Mouse (Mus musculus): ENCODE data around the gene Abca12. TPM values are rescaled to one million over a fixed set of nuclear protein-coding genes. Genes with fewer than 3 reads are reported as not detected.

Abca12 gene
- polyA plus RNA-seq, 1 experiment from 2014 or later, result 0.07 TPM

DNA sequence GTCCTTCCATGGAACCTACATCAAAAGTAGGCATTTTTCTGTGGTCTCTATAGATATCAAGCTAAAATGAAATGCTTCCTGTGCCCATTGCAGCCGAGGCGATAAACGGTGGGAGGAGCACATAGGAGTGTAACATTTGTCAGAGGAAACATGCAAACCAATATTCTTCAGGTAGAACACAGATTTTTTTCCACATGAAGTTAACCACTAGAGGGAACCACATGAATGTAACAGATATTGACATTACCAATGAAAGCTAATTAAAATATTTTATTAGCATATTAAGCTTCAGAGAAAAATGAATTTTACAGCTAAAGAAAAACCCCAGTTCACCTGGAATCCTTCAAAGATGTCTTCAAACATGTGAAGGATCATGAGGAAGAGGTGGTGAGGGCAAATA, 144.6 kb downstream of the Abca12 start:
- H3K27ac ChIP-seq (ENCODE audit: low read depth, low read length), result no peak overlapping the region

DNA sequence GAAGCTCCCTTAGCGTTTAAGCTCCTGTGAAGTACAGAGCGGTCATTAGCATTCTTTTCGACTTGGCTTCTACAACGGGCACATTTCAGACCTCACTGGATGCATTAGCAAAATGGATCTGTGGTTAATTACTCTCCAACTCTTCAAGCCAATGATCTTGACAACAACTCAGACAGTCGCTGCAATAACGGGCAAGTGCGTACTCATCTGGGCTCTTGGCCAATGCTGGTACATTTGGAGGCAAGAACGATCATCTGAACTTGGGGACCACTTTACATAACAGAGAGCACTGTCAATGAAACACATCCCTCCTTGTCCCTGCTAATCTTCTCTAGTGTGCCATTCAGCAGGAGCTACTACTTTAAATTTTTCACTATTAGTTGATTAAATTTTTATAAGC, 148.1 kb downstream of the Abca12 start:
- 77% methylated on average over 8 of the region's 8 CpGs for WGBS
- H3K27ac ChIP-seq (ENCODE audit: low read depth, low read length), result no peak overlapping the region
- H3K4me3 ChIP-seq (ENCODE audit: low read depth, low read length), result no peak overlapping the region
- H3K27me3 ChIP-seq (ENCODE audit: control insufficient read depth, insufficient read depth, low read length), result no peaks in the 10 kb centered on the region
- no peak overlapping the region for H3K4me2 ChIP-seq (ENCODE audit: low read depth, low read length)
- peak; percentile 66; the same call in 1 of the 2 replicates for ATAC-seq (ENCODE audit: low read depth)
- H3K9ac ChIP-seq (replicated peaks; ENCODE audit: low read depth, low read length), result no peak overlapping the region
- H3K9me3 ChIP-seq (ENCODE audit: control insufficient read depth, low read length), result no peaks in the 10 kb centered on the region
- no peaks in the 10 kb centered on the region for H3K36me3 ChIP-seq (ENCODE audit: control insufficient read depth, insufficient read depth, low read length)
- H3K4me1 ChIP-seq (ENCODE audit: control insufficient read depth, insufficient read depth, low read length), result no peaks in the 10 kb centered on the region

More for the DNA sequence above, 144.6 kb downstream of the Abca12 start:
- Histone ChIP-seq H3K9ac (replicated peaks; ENCODE audit: low read depth, low read length) (no peak overlapping the region), H3K4me3 (ENCODE audit: low read depth, low read length) (no peak overlapping the region), H3K9me3 (ENCODE audit: control insufficient read depth, low read length) (no peaks in the 10 kb centered on the region), H3K4me1 (ENCODE audit: control insufficient read depth, insufficient read depth, low read length) (no peaks in the 10 kb centered on the region), H3K36me3 (ENCODE audit: control insufficient read depth, insufficient read depth, low read length) (no peaks in the 10 kb centered on the region), H3K27me3 (ENCODE audit: control insufficient read depth, insufficient read depth, low read length) (no peaks in the 10 kb centered on the region), H3K4me2 (ENCODE audit: low read depth, low read length) (no peak overlapping the region)
- no peak for ATAC-seq (ENCODE audit: low read depth)
- WGBS, result 92% methylated on average over 3 of the region's 3 CpGs

DNA sequence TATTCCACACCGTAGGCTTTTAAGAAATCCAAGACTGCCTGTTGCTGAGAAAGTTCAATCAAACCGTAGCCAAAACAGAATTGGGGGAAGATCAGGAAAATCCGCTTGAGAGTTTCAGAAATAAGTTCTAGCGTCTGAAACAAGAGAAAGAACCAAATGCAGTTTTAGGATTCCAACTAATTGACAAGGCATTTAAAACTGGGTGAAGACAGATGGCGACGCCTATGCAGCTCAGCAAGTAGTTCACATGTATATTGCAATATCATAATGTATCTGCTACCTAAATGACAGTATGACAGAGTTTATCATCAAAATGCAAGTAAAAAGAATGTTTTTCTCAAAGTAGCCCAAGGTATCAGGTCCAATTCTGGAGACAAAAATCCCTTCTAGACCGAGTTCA, 151.2 kb downstream of the Abca12 start:
- Histone ChIP-seq H3K36me3 (ENCODE audit: control insufficient read depth, insufficient read depth, low read length) (no peaks in the 10 kb centered on the region), H3K9me3 (ENCODE audit: control insufficient read depth, low read length) (no peaks in the 10 kb centered on the region), H3K4me3 (ENCODE audit: low read depth, low read length) (no peak overlapping the region), H3K4me1 (ENCODE audit: control insufficient read depth, insufficient read depth, low read length) (no peaks in the 10 kb centered on the region), H3K27me3 (ENCODE audit: control insufficient read depth, insufficient read depth, low read length) (no peaks in the 10 kb centered on the region), H3K9ac (replicated peaks; ENCODE audit: low read depth, low read length) (no peak overlapping the region), H3K4me2 (ENCODE audit: low read depth, low read length) (no peak overlapping the region), H3K27ac (ENCODE audit: low read depth, low read length) (no peak overlapping the region)
- 96% methylated on average over 7 of the region's 7 CpGs for WGBS
- ATAC-seq (ENCODE audit: low read depth), result no peak

DNA sequence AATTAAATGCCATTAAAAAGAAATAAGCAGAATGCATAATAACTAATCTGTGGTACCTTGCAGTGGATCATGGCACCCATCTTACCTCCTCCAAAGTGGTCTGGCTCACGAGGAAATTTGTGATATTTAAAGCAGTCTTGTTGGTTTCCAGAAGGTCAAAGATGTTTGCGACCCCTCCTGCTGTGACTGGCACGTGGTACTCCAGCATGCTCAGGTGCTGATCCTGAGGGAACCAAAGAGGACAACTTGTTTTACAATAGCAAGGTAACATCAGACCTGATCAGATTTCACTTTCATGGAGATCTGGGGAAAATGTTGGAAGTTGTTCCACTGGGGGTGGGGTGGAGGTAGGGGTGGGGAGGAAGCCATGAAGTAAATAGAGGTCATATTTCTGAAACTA, 170.1 kb downstream of the Abca12 start:
- ATAC-seq (ENCODE audit: low read depth), result no peak
- no peaks in the 10 kb centered on the region for H3K36me3 ChIP-seq (ENCODE audit: control insufficient read depth, insufficient read depth, low read length)
- 56% methylated on average over 3 of the region's 3 CpGs for WGBS
- H3K9ac ChIP-seq (replicated peaks; ENCODE audit: low read depth, low read length), result no peak overlapping the region
- H3K4me2 ChIP-seq (ENCODE audit: low read depth, low read length), result no peak overlapping the region
- no peaks in the 10 kb centered on the region for H3K9me3 ChIP-seq (ENCODE audit: control insufficient read depth, low read length)
- no peaks in the 10 kb centered on the region for H3K4me1 ChIP-seq (ENCODE audit: control insufficient read depth, insufficient read depth, low read length)
- no peak overlapping the region for H3K4me3 ChIP-seq (ENCODE audit: low read depth, low read length)
- no peak overlapping the region for H3K27ac ChIP-seq (ENCODE audit: low read depth, low read length)
- H3K27me3 ChIP-seq (ENCODE audit: control insufficient read depth, insufficient read depth, low read length), result no peaks in the 10 kb centered on the region

DNA sequence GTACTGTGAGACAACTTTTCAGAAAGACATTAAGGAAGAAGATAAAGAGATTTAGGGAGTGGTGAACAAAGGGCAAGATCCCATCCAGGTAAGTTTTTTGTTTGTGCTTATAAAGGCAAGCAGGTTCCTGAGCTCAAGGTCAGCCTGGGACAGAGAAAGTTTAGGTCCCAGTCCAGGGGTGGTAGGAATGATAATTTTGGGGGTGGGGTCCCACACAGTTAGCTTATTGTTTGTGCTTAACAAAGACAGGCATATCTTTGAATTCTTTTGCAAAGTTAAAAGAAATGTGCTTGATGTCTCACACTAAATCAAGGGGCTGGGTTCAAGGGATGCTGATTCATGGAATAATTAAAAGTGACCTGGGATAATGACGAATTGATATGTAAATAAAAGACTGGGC, 173.3 kb downstream of the Abca12 start:
- WGBS, result 80% methylated on average over 1 of the region's 1 CpGs

DNA sequence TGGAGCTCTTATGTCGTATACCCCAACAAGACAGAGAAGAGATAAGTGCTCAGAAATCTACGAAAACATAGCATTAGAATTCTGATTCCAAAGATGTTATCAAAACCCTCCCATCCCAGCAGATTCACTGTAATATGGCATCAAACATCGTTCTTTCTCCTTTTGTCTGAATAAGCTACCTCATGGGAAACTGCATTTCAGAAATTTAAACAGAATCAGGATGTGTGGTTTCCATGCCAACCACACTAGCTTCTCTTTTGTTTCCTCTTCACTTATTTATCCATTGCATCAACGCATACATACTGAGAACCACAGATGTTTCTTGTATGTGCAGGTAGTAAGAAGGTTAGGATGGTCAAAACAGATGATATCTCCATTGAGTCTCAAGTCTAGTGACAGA, 175.1 kb downstream of the Abca12 start:
- no peak overlapping the region for H3K27ac ChIP-seq (ENCODE audit: low read depth, low read length)
- H3K9me3 ChIP-seq (ENCODE audit: control insufficient read depth, low read length), result no peaks in the 10 kb centered on the region
- H3K4me2 ChIP-seq (ENCODE audit: low read depth, low read length), result no peak overlapping the region
- WGBS, result 77% methylated on average over 4 of the region's 4 CpGs
- H3K4me3 ChIP-seq (ENCODE audit: low read depth, low read length), result no peak overlapping the region
- no peak overlapping the region for H3K9ac ChIP-seq (replicated peaks; ENCODE audit: low read depth, low read length)
- no peaks in the 10 kb centered on the region for H3K4me1 ChIP-seq (ENCODE audit: control insufficient read depth, insufficient read depth, low read length)
- ATAC-seq (ENCODE audit: low read depth), result no peak
- H3K36me3 ChIP-seq (ENCODE audit: control insufficient read depth, insufficient read depth, low read length), result no peaks in the 10 kb centered on the region
- no peaks in the 10 kb centered on the region for H3K27me3 ChIP-seq (ENCODE audit: control insufficient read depth, insufficient read depth, low read length)

More for the DNA sequence above, 173.3 kb downstream of the Abca12 start:
- no peak overlapping the region for H3K4me2 ChIP-seq (ENCODE audit: low read depth, low read length)
- ATAC-seq (ENCODE audit: low read depth), result no peak
- H3K27me3 ChIP-seq (ENCODE audit: control insufficient read depth, insufficient read depth, low read length), result no peaks in the 10 kb centered on the region
- H3K9me3 ChIP-seq (ENCODE audit: control insufficient read depth, low read length), result no peaks in the 10 kb centered on the region
- no peaks in the 10 kb centered on the region for H3K4me1 ChIP-seq (ENCODE audit: control insufficient read depth, insufficient read depth, low read length)
- no peak overlapping the region for H3K27ac ChIP-seq (ENCODE audit: low read depth, low read length)
- H3K9ac ChIP-seq (replicated peaks; ENCODE audit: low read depth, low read length), result no peak overlapping the region
- no peaks in the 10 kb centered on the region for H3K36me3 ChIP-seq (ENCODE audit: control insufficient read depth, insufficient read depth, low read length)
- H3K4me3 ChIP-seq (ENCODE audit: low read depth, low read length), result no peak overlapping the region

DNA sequence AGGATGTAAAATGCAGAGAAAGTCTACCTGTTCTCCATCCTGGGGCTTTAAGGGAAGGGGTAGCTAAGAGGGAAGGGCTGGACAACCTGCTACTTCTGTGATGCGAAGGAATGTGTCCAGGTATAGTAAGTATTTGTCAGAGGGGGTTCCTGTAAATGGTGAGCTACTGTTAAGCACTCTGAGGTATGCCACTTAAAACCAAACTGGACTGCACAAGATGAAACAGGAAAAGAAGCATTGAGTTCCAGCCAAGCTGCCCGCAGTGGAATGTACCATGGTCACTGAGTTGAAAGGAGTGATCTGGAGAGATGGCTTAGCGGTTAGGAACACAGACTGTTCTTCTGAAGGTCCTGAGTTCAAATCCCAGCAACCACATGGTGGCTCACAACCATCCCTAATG, 179.4 kb downstream of the Abca12 start:
- Histone ChIP-seq H3K9me3 (ENCODE audit: control insufficient read depth, low read length) (no peaks in the 10 kb centered on the region), H3K36me3 (ENCODE audit: control insufficient read depth, insufficient read depth, low read length) (no peaks in the 10 kb centered on the region), H3K4me1 (ENCODE audit: control insufficient read depth, insufficient read depth, low read length) (no peaks in the 10 kb centered on the region), H3K4me3 (ENCODE audit: low read depth, low read length) (no peak overlapping the region), H3K27me3 (ENCODE audit: control insufficient read depth, insufficient read depth, low read length) (no peaks in the 10 kb centered on the region), H3K4me2 (ENCODE audit: low read depth, low read length) (no peak overlapping the region), H3K9ac (replicated peaks; ENCODE audit: low read depth, low read length) (no peak overlapping the region), H3K27ac (ENCODE audit: low read depth, low read length) (no peak overlapping the region)
- WGBS, result 94% methylated on average over 3 of the region's 3 CpGs
- no peak for ATAC-seq (ENCODE audit: low read depth)

DNA sequence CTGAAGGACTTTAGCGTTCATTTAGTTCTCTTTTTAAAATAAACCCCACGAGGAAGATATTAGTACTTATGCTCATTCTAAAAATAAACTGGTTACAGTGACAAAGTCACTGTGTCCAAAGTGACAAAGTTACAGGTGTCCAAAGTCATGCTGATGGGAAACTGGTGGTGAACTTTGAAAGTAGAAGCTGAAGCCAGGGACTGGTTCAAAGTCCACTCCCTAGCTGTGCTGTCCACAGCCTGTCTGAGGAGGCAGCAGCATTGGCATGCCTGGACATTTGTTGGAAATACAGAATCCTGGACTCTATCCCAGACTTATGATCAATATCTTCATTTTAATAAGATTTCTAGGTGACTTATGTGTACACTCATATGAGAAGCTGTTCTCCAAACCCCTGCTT, 183.5 kb downstream of the Abca12 start:
- Histone ChIP-seq H3K36me3 (ENCODE audit: control insufficient read depth, insufficient read depth, low read length) (no peaks in the 10 kb centered on the region), H3K4me1 (ENCODE audit: control insufficient read depth, insufficient read depth, low read length) (no peaks in the 10 kb centered on the region), H3K27me3 (ENCODE audit: control insufficient read depth, insufficient read depth, low read length) (no peaks in the 10 kb centered on the region), H3K4me3 (ENCODE audit: low read depth, low read length) (no peak overlapping the region), H3K9ac (replicated peaks; ENCODE audit: low read depth, low read length) (no peak overlapping the region), H3K9me3 (ENCODE audit: control insufficient read depth, low read length) (no peaks in the 10 kb centered on the region), H3K27ac (ENCODE audit: low read depth, low read length) (no peak overlapping the region), H3K4me2 (ENCODE audit: low read depth, low read length) (no peak overlapping the region)
- no peak for ATAC-seq (ENCODE audit: low read depth)
- WGBS, result 82% methylated on average over 2 of the region's 2 CpGs

DNA sequence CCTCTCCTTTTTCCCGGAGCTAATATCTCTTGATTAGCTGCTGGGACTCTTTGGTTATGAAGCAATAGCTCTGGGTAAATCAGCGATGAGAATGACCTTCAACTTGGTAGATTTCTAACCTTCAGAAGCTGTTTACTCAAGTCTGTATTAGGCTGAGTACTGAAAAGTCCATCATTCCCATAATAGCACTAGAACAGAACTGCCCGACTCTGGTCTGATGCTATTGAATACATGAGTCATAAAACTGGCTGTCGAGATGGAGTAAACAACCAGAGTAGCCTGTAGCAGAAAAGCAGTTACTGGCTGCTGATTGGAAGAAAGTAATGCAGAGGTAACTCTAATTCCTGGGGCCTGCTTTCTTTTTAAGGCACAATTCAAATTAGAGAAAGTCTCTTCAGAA, 211.1 kb downstream of the Abca12 start:
- Histone ChIP-seq H3K27me3 (ENCODE audit: control insufficient read depth, insufficient read depth, low read length) (no peaks in the 10 kb centered on the region), H3K4me2 (ENCODE audit: low read depth, low read length) (no peak overlapping the region), H3K4me1 (ENCODE audit: control insufficient read depth, insufficient read depth, low read length) (no peaks in the 10 kb centered on the region), H3K36me3 (ENCODE audit: control insufficient read depth, insufficient read depth, low read length) (no peaks in the 10 kb centered on the region), H3K9me3 (ENCODE audit: control insufficient read depth, low read length) (no peaks in the 10 kb centered on the region), H3K9ac (replicated peaks; ENCODE audit: low read depth, low read length) (no peak overlapping the region), H3K4me3 (ENCODE audit: low read depth, low read length) (no peak overlapping the region), H3K27ac (ENCODE audit: low read depth, low read length) (no peak overlapping the region)
- 69% methylated on average over 4 of the region's 4 CpGs for WGBS
- no peak for ATAC-seq (ENCODE audit: low read depth)

DNA sequence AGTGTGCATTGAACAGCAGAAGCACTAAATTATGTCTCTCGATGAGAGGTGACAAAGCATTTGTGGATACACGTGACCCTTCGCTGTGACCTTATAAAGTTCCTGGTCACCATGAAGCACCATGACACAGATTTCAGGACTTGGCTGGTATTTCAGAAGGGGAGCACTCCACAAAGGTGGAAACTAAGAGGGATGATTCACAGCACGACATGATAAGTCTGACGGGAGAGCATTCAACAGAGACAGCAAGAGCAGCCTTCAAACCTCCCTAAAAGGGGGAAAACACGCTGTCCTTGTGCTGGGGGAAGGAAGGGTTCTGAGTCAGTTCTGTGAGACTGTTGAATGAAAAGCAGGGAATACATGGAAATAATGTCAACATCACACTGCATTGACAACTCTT, 218.5 kb downstream of the Abca12 start:
- ATAC-seq (ENCODE audit: low read depth), result no peak
- Histone ChIP-seq H3K4me3 (ENCODE audit: low read depth, low read length) (no peak overlapping the region), H3K9ac (replicated peaks; ENCODE audit: low read depth, low read length) (no peak overlapping the region), H3K9me3 (ENCODE audit: control insufficient read depth, low read length) (no peaks in the 10 kb centered on the region), H3K4me2 (ENCODE audit: low read depth, low read length) (no peak overlapping the region), H3K4me1 (ENCODE audit: control insufficient read depth, insufficient read depth, low read length) (no peaks in the 10 kb centered on the region), H3K27ac (ENCODE audit: low read depth, low read length) (no peak overlapping the region), H3K27me3 (ENCODE audit: control insufficient read depth, insufficient read depth, low read length) (no peaks in the 10 kb centered on the region), H3K36me3 (ENCODE audit: control insufficient read depth, insufficient read depth, low read length) (no peaks in the 10 kb centered on the region)
- WGBS, result 90% methylated on average over 6 of the region's 6 CpGs

All from neural tube, embryonic 14.5 days (tissue).